Mouse (Mus musculus): Measurements from ENCODE around the gene Usp17lc.
"Not testable (repeated sequence)": the region's sequence is repeated elsewhere in the genome, so short reads cannot be mapped to it uniquely, and the experiment has no call there.

The Usp17lc gene

DNA sequence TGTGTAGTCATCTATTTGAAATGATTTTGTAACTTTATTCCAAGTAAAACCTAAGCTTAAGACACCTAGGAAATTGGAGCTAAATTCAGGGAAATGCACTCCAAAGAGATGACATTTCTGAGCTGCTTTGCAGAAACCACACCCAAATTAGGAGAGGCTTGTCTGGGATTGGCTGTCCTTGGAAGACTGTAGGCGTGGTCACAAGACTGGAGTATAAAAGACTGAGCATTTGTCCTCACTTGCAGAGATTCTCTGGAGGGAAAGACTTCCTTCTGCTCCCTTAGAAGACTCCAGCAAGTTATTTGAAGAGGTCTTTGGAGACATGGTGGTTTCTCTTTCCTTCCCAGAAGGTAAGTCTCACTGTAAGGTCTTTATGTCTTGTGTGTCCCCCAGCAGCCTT lies at the start of gene Usp17lc:
Gene Usp17lc, plus strand, starts transcription at position 301 of the 400 bp plus-strand sequence.
- not testable (repeated sequence) for DNase-seq (ENCODE audit: low spot score in 2 of 2)

- DNase-seq (ENCODE audit: low spot score in 2 of 2) = no peak
These were observed 28.8 kb upstream of the Usp17lc start, which contains the start of gene Olfr603 for GRCm38 (mm10) chr7:103386077-103386476. Gene Olfr603, minus strand, starts transcription at chr7:103386177.

- no peak for DNase-seq (ENCODE audit: low spot score in 2 of 2)
These were observed 17.1 kb upstream of the Usp17lc start for GRCm38 (mm10) chr7:103397758-103398157.

- DNase-seq (ENCODE audit: low spot score in 2 of 2) = no peak
These were observed 15.9 kb upstream of the Usp17lc start for GRCm38 (mm10) chr7:103398981-103399380.

- not testable (repeated sequence) for DNase-seq (ENCODE audit: low spot score in 2 of 2)
These were observed 8.3 kb upstream of the Usp17lc start for GRCm38 (mm10) chr7:103406521-103407055.

- DNase-seq (ENCODE audit: low spot score in 2 of 2) = no peak
These were observed 30.5 kb downstream of the Usp17lc start, which contains the start of gene Olfr605 for GRCm38 (mm10) chr7:103445339-103445738. Gene Olfr605, minus strand, starts transcription at chr7:103445439.

GRCm38 (mm10) chr7:103448746-103449145 lies 33.9 kb downstream of the Usp17lc start, which contains the start of gene Olfr606:
Gene Olfr606, plus strand, starts transcription at chr7:103449046.
- no peak for DNase-seq (ENCODE audit: low spot score in 2 of 2)

- no peak for DNase-seq (ENCODE audit: low spot score in 2 of 2)
These were observed 45.7 kb downstream of the Usp17lc start for GRCm38 (mm10) chr7:103460590-103460989.
